Mouse (Mus musculus) limb, embryonic 12.5 days (tissue): Measurements from ENCODE around the gene Gpbp1l1. TPM values are rescaled to one million over a fixed set of nuclear protein-coding genes. Genes with fewer than 3 reads are reported as not detected.
A peak's percentile ranks its signal among the peaks of the same experiment; 100 is the strongest.

Source experiments
- ATAC-seq: fragments of 200-750 bp; cut with Nextera tagmentation; 2 replicates; pipeline ENCODE4 v1.8.0; 2017; ENCODE audit warnings: low read depth, moderate TSS enrichment; ENCODE audit not compliant: insufficient number of reproducible peaks, insufficient read depth, low FRiP score, low TSS enrichment
- H3K27ac ChIP-seq: fragments of 300-500 bp; sonication (generic); 2 replicates; pipeline ENCODE4 v1.5.1; 2016; ENCODE audit warnings: mild to moderate bottlenecking, moderate library complexity
- H3K27me3 ChIP-seq: fragments of 300-500 bp; sonication (generic); 2 replicates; pipeline ENCODE4 v1.6.1; 2016; ENCODE audit warnings: mild to moderate bottlenecking, moderate library complexity
- H3K36me3 ChIP-seq: fragments of 300-500 bp; sonication (generic); 2 replicates; pipeline ENCODE4 v1.6.1; 2016; ENCODE audit warnings: mild to moderate bottlenecking, moderate library complexity
- H3K4me1 ChIP-seq: fragments of 300-500 bp; sonication (generic); replicated peaks from 2 replicates; pipeline ENCODE4 v1.6.1; 2016
- H3K4me2 ChIP-seq: fragments of 300-500 bp; sonication (generic); 2 replicates; pipeline ENCODE4 v1.6.1; 2016; ENCODE audit warnings: mild to moderate bottlenecking, moderate library complexity
- H3K4me3 ChIP-seq: fragments of 300-500 bp; sonication (generic); replicated peaks from 2 replicates; pipeline ENCODE4 v1.5.1; 2016; ENCODE audit warnings: mild to moderate bottlenecking
- H3K9ac ChIP-seq: fragments of 300-500 bp; sonication (generic); replicated peaks from 2 replicates; pipeline ENCODE4 v1.6.1; 2016; ENCODE audit warnings: mild to moderate bottlenecking, moderate library complexity
- H3K9me3 ChIP-seq: fragments of 300-500 bp; sonication (generic); 2 replicates; pipeline ENCODE4 v1.6.1; 2016; ENCODE audit warnings: mild to moderate bottlenecking, moderate library complexity
- WGBS: fragments of 180-500 bp; shearing (Covaris S2); methylation state at CpG from one replicate; pipeline ENCODE4 v1.1.7; 2016; 5-methylcytosine and 5-hydroxymethylcytosine counted together
- polyA plus RNA-seq: library from polyadenylated mRNA; unstranded; fragments of >200 nt; fragmentation: Nextera tagmentation; extraction: Ambion mirVana; gene quantifications from 2 replicates; pipeline ENCODE4 v1.2.1, GENCODE M21; 2016

The Gpbp1l1 gene
- 33.3 and 35.7 TPM in 2 replicates for polyA plus RNA-seq

DNA sequence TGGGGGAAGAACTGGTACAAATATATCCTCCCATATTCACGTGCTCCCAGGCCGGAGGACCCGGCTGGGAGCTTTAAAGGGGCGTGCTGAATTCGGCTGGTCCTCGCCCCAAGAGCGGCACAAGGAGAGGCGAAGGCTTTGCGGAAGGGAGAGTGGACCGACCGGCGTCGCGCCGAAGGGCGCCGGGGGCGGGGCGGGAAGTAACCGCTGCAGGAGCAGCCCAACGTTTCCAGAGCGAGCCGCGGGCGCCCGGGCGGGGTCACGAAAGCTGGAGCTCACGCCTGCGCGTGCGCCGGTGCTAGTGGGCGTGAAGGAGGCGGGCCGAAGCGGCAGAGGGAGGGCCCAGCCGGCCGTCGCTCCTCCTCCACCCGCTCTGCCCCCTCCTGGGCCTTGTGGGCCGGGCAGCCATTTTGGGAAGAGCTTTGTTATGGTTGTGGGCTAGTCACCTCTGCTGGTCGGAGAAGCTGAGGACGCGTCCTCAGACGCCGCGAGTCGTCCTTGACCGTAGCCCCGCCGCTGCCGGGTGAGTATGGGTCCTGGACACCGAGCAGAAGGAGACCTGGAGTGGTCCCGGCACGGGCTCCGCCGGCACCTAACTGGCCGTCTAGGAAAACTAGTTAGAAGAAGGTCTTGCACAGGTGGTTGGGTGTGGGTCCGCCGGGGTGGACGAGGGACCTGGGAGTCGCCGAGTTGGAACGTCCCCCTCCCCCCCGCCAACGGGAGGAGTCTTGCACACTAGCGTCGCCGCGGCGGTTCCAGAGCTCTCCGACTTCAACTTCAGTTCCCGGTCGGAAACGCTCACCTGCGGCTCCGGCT is at the start of gene Gpbp1l1:
Gene Gpbp1l1, plus strand, starts transcription at position 353 of the 816 bp plus-strand sequence.
- Histone ChIP-seq H3K4me2 (peak within 1 kb of the TSS; percentile 82), H3K9ac (peak within 1 kb of the TSS; percentile 75), H3K9me3 (no peaks in the 10 kb centered on the region), H3K4me1 (peaks cover 11% of the 10 kb centered on the region), H3K36me3 (peaks cover 32% of the 10 kb centered on the region), H3K27me3 (no peaks in the 10 kb centered on the region), H3K27ac (peak within 1 kb of the TSS; percentile 88), H3K4me3 (peak within 1 kb of the TSS; percentile 77)
- ATAC-seq = peak; percentile 94
- under 1% methylated on average over 78 of the region's 78 CpGs for WGBS

DNA sequence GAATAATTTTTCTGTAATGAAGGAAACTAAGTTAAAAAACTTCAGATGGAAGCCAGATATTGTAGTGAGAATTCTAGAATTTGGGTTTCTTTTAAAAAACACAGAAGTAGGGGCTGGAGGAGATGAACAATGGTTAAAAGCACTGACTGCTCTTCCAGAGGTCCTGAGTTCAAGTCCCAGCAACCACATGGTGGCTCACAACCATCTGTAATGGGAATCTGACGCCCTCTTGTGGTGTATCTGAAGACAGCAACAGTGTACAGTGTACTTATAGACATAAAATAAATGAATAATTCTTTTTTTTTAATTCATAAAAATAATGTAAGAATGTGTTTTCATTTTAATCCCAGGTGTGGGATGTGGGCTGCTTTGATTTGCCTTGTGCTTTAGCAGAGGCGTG is 26.3 kb upstream of the Gpbp1l1 start:
- ATAC-seq = no peak
- Histone ChIP-seq H3K9me3 (no peaks in the 10 kb centered on the region), H3K4me1 (no peaks in the 10 kb centered on the region), H3K27me3 (no peaks in the 10 kb centered on the region), H3K4me3 (no peak overlapping the region), H3K36me3 (peaks cover 48% of the 10 kb centered on the region), H3K27ac (no peak overlapping the region), H3K9ac (no peak overlapping the region), H3K4me2 (no peak overlapping the region)
- WGBS = 53% methylated on average over 2 of the region's 2 CpGs

- no peaks in the 10 kb centered on the region for H3K9me3 ChIP-seq
- H3K4me2 ChIP-seq = no peak overlapping the region
- H3K4me1 ChIP-seq = no peaks in the 10 kb centered on the region
- H3K9ac ChIP-seq = no peak overlapping the region
- H3K27me3 ChIP-seq = no peaks in the 10 kb centered on the region
- no peak for ATAC-seq
- H3K4me3 ChIP-seq = no peak overlapping the region
- peaks cover 34% of the 10 kb centered on the region for H3K36me3 ChIP-seq
- no peak overlapping the region for H3K27ac ChIP-seq
Measured at GRCm38 (mm10) chr4:116536351-116536750, 21.1 kb upstream of the Gpbp1l1 start.

- Histone ChIP-seq H3K36me3 (peaks cover 31% of the 10 kb centered on the region), H3K4me2 (no peak overlapping the region), H3K9ac (no peak overlapping the region), H3K4me1 (no peaks in the 10 kb centered on the region), H3K27me3 (no peaks in the 10 kb centered on the region), H3K9me3 (no peaks in the 10 kb centered on the region), H3K4me3 (no peak overlapping the region), H3K27ac (no peak overlapping the region)
- 70% methylated on average over 3 of the region's 3 CpGs for WGBS
- ATAC-seq = no peak
Measured at GRCm38 (mm10) chr4:116537737-116538136, 19.7 kb upstream of the Gpbp1l1 start.

- H3K4me1 ChIP-seq = no peaks in the 10 kb centered on the region
- H3K9ac ChIP-seq = no peak overlapping the region
- no peak overlapping the region for H3K27ac ChIP-seq
- H3K27me3 ChIP-seq = no peaks in the 10 kb centered on the region
- ATAC-seq = no peak
- H3K4me2 ChIP-seq = no peak overlapping the region
- H3K36me3 ChIP-seq = peaks cover 22% of the 10 kb centered on the region
- 90% methylated on average over 1 of the region's 1 CpGs for WGBS
- no peaks in the 10 kb centered on the region for H3K9me3 ChIP-seq
- H3K4me3 ChIP-seq = no peak overlapping the region
Measured at GRCm38 (mm10) chr4:116550432-116550831, 7.0 kb upstream of the Gpbp1l1 start.

DNA sequence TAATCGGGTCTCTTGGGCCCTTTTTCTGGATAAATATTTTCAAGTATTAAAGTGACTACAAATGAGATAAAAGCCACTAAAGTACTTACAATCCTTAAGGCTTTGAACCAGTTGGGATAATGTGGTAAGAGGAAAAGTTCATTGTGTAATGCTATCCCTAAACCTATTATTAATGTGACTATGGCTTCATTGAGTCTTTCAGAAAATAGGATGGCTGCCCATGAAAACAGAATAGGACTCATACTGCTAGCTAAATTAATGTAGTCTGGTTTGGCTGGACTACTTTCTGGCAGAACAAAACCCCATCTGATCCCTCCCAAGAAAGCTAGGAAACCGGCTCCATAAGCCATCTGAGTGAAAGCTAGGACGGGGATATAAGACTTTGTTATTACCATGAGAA is 4.4 kb upstream of the Gpbp1l1 start:
- ATAC-seq = no peak
- Histone ChIP-seq H3K9ac (no peak overlapping the region), H3K27ac (no peak overlapping the region), H3K4me3 (no peak overlapping the region), H3K27me3 (no peaks in the 10 kb centered on the region), H3K4me2 (no peak overlapping the region), H3K4me1 (no peaks in the 10 kb centered on the region), H3K9me3 (no peaks in the 10 kb centered on the region), H3K36me3 (peaks cover 22% of the 10 kb centered on the region)
- 82% methylated on average over 3 of the region's 3 CpGs for WGBS

DNA sequence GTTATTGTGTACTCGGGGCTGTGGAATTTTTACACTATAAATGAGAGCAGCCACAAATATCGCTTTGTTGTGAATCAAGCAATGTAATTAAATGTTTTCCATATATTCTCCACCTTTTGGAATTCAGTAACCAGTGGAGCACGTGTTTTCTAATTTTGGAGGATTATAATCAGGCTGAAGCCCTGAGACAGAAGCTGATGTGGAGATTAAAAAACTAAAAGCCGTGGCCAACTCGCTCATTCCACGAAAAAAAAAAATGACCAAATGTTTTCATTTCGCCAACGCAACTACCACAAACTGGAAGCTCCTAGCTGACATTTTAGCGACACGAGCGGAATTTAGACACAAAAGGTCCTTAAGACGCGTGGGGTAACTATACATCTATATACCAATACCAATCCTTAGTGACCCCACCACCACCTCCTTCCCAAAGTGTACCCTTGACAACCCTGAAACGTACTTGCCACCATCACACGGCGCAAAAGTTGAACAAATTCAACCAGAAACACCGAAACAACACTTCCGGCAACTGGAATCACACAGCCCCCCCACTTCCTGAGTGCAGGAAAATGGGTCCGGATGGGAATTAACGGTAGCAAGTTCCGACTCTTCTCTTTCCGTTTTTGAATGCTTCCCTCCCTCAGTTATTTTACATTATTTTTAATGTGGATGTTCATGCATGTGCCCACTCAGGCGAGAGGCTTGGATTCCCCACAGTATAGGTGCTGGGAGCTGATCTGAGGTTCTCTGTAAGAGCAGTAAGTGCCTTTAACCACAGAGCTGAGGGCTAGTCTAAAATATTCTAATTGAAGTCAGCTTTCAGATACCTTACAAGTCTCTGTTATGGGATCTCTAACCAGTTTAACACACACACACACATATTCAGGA is 1.8 kb upstream of the Gpbp1l1 start, which contains the start of gene Tmem69:
Gene Tmem69, minus strand, starts transcription at position 524 of the 888 bp plus-strand sequence.
- Histone ChIP-seq H3K27ac (peak within 1 kb of the TSS; percentile 88), H3K27me3 (no peaks in the 10 kb centered on the region), H3K4me2 (peak within 1 kb of the TSS; percentile 82), H3K9me3 (no peaks in the 10 kb centered on the region), H3K9ac (peak within 1 kb of the TSS; percentile 75), H3K4me1 (peaks cover 9% of the 10 kb centered on the region), H3K36me3 (peaks cover 25% of the 10 kb centered on the region), H3K4me3 (peak within 1 kb of the TSS; percentile 77)
- ATAC-seq = no peak
- 3% methylated on average over 23 of the region's 23 CpGs for WGBS

DNA sequence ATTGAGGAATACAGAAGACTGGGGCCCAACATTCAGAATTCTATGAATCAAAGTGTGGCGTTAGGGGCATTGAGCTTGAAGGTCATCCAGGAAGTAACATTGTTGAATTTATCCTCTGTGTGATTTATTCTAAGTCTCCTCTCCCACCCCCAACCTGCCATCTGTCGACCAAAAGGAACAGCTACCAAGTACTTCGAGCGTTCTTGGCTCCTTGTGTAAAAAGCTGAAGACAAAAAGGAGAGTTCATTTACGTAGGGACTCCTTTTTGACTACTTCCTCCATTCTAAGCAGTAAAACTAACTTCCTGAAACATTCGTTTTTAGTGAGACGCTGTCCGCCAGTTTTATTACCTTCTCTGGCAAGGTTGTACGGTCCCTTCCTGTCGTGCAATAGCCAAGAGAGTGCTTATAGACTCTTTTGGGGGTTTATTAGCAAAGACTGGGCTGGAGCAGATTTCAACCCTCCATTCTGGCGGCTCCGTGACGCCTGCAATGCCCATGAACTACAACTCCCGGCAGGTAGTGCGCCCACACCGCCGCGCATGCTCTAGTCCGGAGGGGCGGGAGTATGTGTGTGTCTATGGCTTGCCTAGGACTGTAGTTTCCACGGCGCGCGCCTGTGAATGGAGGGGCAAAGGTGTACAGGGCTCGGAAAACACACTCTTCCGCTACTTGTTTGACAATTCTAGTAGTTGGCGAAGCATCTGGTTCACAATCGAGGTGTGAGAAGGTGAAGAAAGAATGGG is 725 bp upstream of the Gpbp1l1 start:
- ATAC-seq = peak; percentile 95
- peaks cover 31% of the 10 kb centered on the region for H3K36me3 ChIP-seq

GRCm38 (mm10) chr4:116558151-116558882 is 859 bp downstream of the Gpbp1l1 start:
- Histone ChIP-seq H3K9me3 (no peaks in the 10 kb centered on the region), H3K4me2 (peak overlapping the region; percentile 82), H3K4me1 (peaks cover 11% of the 10 kb centered on the region), H3K4me3 (peak overlapping the region; percentile 77), H3K27ac (peak overlapping the region; percentile 88; the same call in 1 of the 2 replicates), H3K9ac (peak overlapping the region; percentile 75), H3K27me3 (no peaks in the 10 kb centered on the region), H3K36me3 (peaks cover 24% of the 10 kb centered on the region)
- no peak for ATAC-seq
- 7% methylated on average over 15 of the region's 15 CpGs for WGBS

More for the DNA sequence above, 725 bp upstream of the Gpbp1l1 start:
- Histone ChIP-seq H3K9me3 (no peaks in the 10 kb centered on the region), H3K4me2 (peak overlapping the region; percentile 82), H3K27ac (peak overlapping the region; percentile 88), H3K27me3 (no peaks in the 10 kb centered on the region), H3K9ac (peak overlapping the region; percentile 75), H3K4me3 (peak overlapping the region; percentile 77), H3K4me1 (peaks cover 11% of the 10 kb centered on the region)
- WGBS = under 1% methylated on average over 28 of the region's 28 CpGs

DNA sequence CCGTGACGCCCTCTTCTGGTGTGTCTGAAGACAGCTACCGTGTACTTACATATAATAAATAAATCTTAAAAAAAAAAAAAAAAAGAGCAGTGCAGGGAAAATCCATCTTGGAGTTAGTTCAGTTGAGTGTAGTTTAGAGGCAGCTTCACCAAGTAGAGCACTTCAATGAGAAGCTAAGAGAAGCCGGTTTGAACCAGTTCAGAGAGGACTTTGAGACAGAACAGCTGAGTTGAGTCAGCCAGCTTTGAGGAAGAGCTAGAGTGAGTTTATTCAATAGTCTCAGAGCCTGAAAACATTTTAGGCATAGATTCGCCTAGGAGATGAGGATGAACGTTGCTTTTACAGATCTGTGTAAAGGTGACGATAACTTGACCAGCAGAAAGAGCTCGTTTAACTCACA is 38.3 kb downstream of the Gpbp1l1 start:
- no peak for ATAC-seq
- 78% methylated on average over 8 of the region's 8 CpGs for WGBS
- no peak overlapping the region for H3K4me2 ChIP-seq
- H3K27me3 ChIP-seq = no peaks in the 10 kb centered on the region
- H3K9ac ChIP-seq = no peak overlapping the region
- no peaks in the 10 kb centered on the region for H3K9me3 ChIP-seq
- H3K27ac ChIP-seq = no peak overlapping the region
- H3K4me1 ChIP-seq = peaks cover 22% of the 10 kb centered on the region
- peaks cover 49% of the 10 kb centered on the region for H3K36me3 ChIP-seq
- no peak overlapping the region for H3K4me3 ChIP-seq
